Mouse (Mus musculus): ENCODE measurements at regions not wholly inside any gene's neighbourhood (a gene's known extent, or its start where the extent isn't known, plus 50 kb on each side); places are given as distances from the start of the nearest gene placed in this dataset.
A peak's percentile ranks its signal among the peaks of the same experiment; 100 is the strongest.

- Histone ChIP-seq H3K9ac (replicated peaks) (no peak overlapping the region), H3K4me3 (no peak overlapping the region), H3K27ac (replicated peaks) (no peak overlapping the region), H3K4me2 (replicated peaks) (no peak overlapping the region), H3K9me3 (no peaks in the 10 kb centered on the region), H3K4me1 (peaks cover 11% of the 10 kb centered on the region; the same call in 1 of the 2 replicates), H3K36me3 (no peaks in the 10 kb centered on the region), H3K27me3 (no peaks in the 10 kb centered on the region)
- WGBS: 59% methylated on average over 8 of the region's 8 CpGs
- no peak for ATAC-seq (ENCODE audit: low FRiP score, low read depth)
Measured at GRCm38 (mm10) chr11:89932231-89932865, 70.3 kb downstream of the Pctp start.

GRCm38 (mm10) chr11:89929115-89929988 is 73.3 kb downstream of the Pctp start:
- Histone ChIP-seq H3K4me1 (peaks cover 11% of the 10 kb centered on the region; the same call in 1 of the 2 replicates), H3K4me2 (replicated peaks) (no peak overlapping the region), H3K4me3 (no peak overlapping the region), H3K9ac (replicated peaks) (no peak overlapping the region), H3K36me3 (no peaks in the 10 kb centered on the region), H3K9me3 (no peaks in the 10 kb centered on the region), H3K27ac (replicated peaks) (no peak overlapping the region), H3K27me3 (no peaks in the 10 kb centered on the region)
- no peak for ATAC-seq (ENCODE audit: low FRiP score, low read depth)
- 90% methylated on average over 12 of the region's 12 CpGs for WGBS

GRCm38 (mm10) chr11:89927483-89928156 is 75.1 kb downstream of the Pctp start:
- 72% methylated on average over 3 of the region's 3 CpGs for WGBS
- ATAC-seq (ENCODE audit: low FRiP score, low read depth): no peak
- no peak overlapping the region for H3K4me2 ChIP-seq (replicated peaks)
- no peak overlapping the region for H3K4me3 ChIP-seq
- no peak overlapping the region for H3K27ac ChIP-seq (replicated peaks)
- no peaks in the 10 kb centered on the region for H3K9me3 ChIP-seq
- H3K9ac ChIP-seq (replicated peaks): no peak overlapping the region
- no peaks in the 10 kb centered on the region for H3K36me3 ChIP-seq
- peaks cover 3% of the 10 kb centered on the region; the same call in 1 of the 2 replicates for H3K4me1 ChIP-seq
- H3K27me3 ChIP-seq: no peaks in the 10 kb centered on the region

GRCm38 (mm10) chr11:89922551-89922950 is 80.1 kb downstream of the Pctp start:
- H3K9me3 ChIP-seq: no peaks in the 10 kb centered on the region
- H3K27me3 ChIP-seq: no peaks in the 10 kb centered on the region
- ATAC-seq (ENCODE audit: low FRiP score, low read depth): no peak
- H3K4me1 ChIP-seq: no peaks in the 10 kb centered on the region
- no peak overlapping the region for H3K4me3 ChIP-seq
- no peak overlapping the region for H3K27ac ChIP-seq (replicated peaks)
- H3K9ac ChIP-seq (replicated peaks): no peak overlapping the region
- 83% methylated on average over 6 of the region's 6 CpGs for WGBS
- no peaks in the 10 kb centered on the region for H3K36me3 ChIP-seq
- H3K4me2 ChIP-seq (replicated peaks): no peak overlapping the region

GRCm38 (mm10) chr11:89921146-89921545 is 81.5 kb downstream of the Pctp start:
- H3K27ac ChIP-seq (replicated peaks): no peak overlapping the region
- no peak overlapping the region for H3K4me2 ChIP-seq (replicated peaks)
- no peak overlapping the region for H3K9ac ChIP-seq (replicated peaks)
- no peaks in the 10 kb centered on the region for H3K4me1 ChIP-seq
- WGBS: 59% methylated on average over 6 of the region's 6 CpGs
- H3K36me3 ChIP-seq: no peaks in the 10 kb centered on the region
- no peaks in the 10 kb centered on the region for H3K9me3 ChIP-seq
- no peak for ATAC-seq (ENCODE audit: low FRiP score, low read depth)
- H3K27me3 ChIP-seq: no peaks in the 10 kb centered on the region
- H3K4me3 ChIP-seq: no peak overlapping the region

- Histone ChIP-seq H3K9ac (replicated peaks) (no peak overlapping the region), H3K36me3 (no peaks in the 10 kb centered on the region), H3K9me3 (no peaks in the 10 kb centered on the region), H3K4me2 (replicated peaks) (no peak overlapping the region), H3K4me1 (no peaks in the 10 kb centered on the region), H3K27me3 (no peaks in the 10 kb centered on the region), H3K27ac (replicated peaks) (no peak overlapping the region), H3K4me3 (no peak overlapping the region)
- WGBS: 91% methylated on average over 4 of the region's 4 CpGs
- no peak for ATAC-seq (ENCODE audit: low FRiP score, low read depth)
Measured at GRCm38 (mm10) chr11:89915795-89916194, 86.9 kb downstream of the Pctp start.

- Histone ChIP-seq H3K4me2 (replicated peaks) (no peak overlapping the region), H3K4me3 (no peak overlapping the region), H3K9ac (replicated peaks) (no peak overlapping the region), H3K27ac (replicated peaks) (no peak overlapping the region), H3K36me3 (no peaks in the 10 kb centered on the region), H3K4me1 (no peaks in the 10 kb centered on the region), H3K9me3 (no peaks in the 10 kb centered on the region), H3K27me3 (no peaks in the 10 kb centered on the region)
- ATAC-seq (ENCODE audit: low FRiP score, low read depth): no peak
- 79% methylated on average over 2 of the region's 2 CpGs for WGBS
Measured at GRCm38 (mm10) chr11:89914577-89914976, 88.1 kb downstream of the Pctp start.

GRCm38 (mm10) chr11:89901241-89901740 is 101.4 kb downstream of the Pctp start:
- H3K9ac ChIP-seq (replicated peaks): no peak overlapping the region
- H3K4me2 ChIP-seq (replicated peaks): no peak overlapping the region
- H3K36me3 ChIP-seq: no peaks in the 10 kb centered on the region
- no peak overlapping the region for H3K4me3 ChIP-seq
- H3K4me1 ChIP-seq: peaks cover 7% of the 10 kb centered on the region; the same call in 1 of the 2 replicates
- 81% methylated on average over 9 of the region's 9 CpGs for WGBS
- H3K27ac ChIP-seq (replicated peaks): no peak overlapping the region
- no peaks in the 10 kb centered on the region for H3K9me3 ChIP-seq
- H3K27me3 ChIP-seq: no peaks in the 10 kb centered on the region
- ATAC-seq (ENCODE audit: low FRiP score, low read depth): no peak

- Histone ChIP-seq H3K4me2 (replicated peaks) (no peak overlapping the region), H3K4me3 (no peak overlapping the region), H3K9me3 (no peaks in the 10 kb centered on the region), H3K27ac (replicated peaks) (no peak overlapping the region), H3K36me3 (no peaks in the 10 kb centered on the region), H3K4me1 (peaks cover 7% of the 10 kb centered on the region; the same call in 1 of the 2 replicates), H3K27me3 (no peaks in the 10 kb centered on the region), H3K9ac (replicated peaks) (no peak overlapping the region)
- WGBS: 44% methylated on average over 4 of the region's 4 CpGs
- ATAC-seq (ENCODE audit: low FRiP score, low read depth): peak; percentile 41; the same call in 1 of the 2 replicates
Measured at GRCm38 (mm10) chr11:89898516-89898915, 104.2 kb downstream of the Pctp start.

- Histone ChIP-seq H3K36me3 (no peaks in the 10 kb centered on the region), H3K4me2 (replicated peaks) (no peak overlapping the region), H3K27me3 (no peaks in the 10 kb centered on the region), H3K9ac (replicated peaks) (no peak overlapping the region), H3K4me3 (no peak overlapping the region), H3K4me1 (peaks cover 7% of the 10 kb centered on the region; the same call in 1 of the 2 replicates), H3K27ac (replicated peaks) (no peak overlapping the region), H3K9me3 (no peaks in the 10 kb centered on the region)
- 70% methylated on average over 3 of the region's 3 CpGs for WGBS
- ATAC-seq (ENCODE audit: low FRiP score, low read depth): no peak
Measured at GRCm38 (mm10) chr11:89896854-89897253, 105.8 kb downstream of the Pctp start.

- ATAC-seq (ENCODE audit: low FRiP score, low read depth): no peak
- Histone ChIP-seq H3K9me3 (no peaks in the 10 kb centered on the region), H3K36me3 (no peaks in the 10 kb centered on the region), H3K27ac (replicated peaks) (no peak overlapping the region), H3K9ac (replicated peaks) (no peak overlapping the region), H3K4me3 (no peak overlapping the region), H3K27me3 (no peaks in the 10 kb centered on the region), H3K4me1 (no peaks in the 10 kb centered on the region), H3K4me2 (replicated peaks) (no peak overlapping the region)
- 52% methylated on average over 2 of the region's 2 CpGs for WGBS
Measured at GRCm38 (mm10) chr11:89871587-89871986, 94.1 kb upstream of the Ankfn1 start.

GRCm38 (mm10) chr11:89867575-89867974 is 90.1 kb upstream of the Ankfn1 start:
- Histone ChIP-seq H3K4me2 (replicated peaks) (no peak overlapping the region), H3K4me1 (no peaks in the 10 kb centered on the region), H3K27ac (replicated peaks) (no peak overlapping the region), H3K36me3 (no peaks in the 10 kb centered on the region), H3K4me3 (no peak overlapping the region), H3K27me3 (no peaks in the 10 kb centered on the region), H3K9ac (replicated peaks) (no peak overlapping the region), H3K9me3 (no peaks in the 10 kb centered on the region)
- 73% methylated on average over 2 of the region's 2 CpGs for WGBS
- no peak for ATAC-seq (ENCODE audit: low FRiP score, low read depth)
